Mouse (Mus musculus): ENCODE results near the gene Aurkb. TPM values are rescaled to one million over a fixed set of nuclear protein-coding genes. Genes with fewer than 3 reads are reported as not detected.

Gene Aurkb
- total and polyA plus RNA-seq, 3 experiments: 120 to 170 (median 159) TPM

DNA sequence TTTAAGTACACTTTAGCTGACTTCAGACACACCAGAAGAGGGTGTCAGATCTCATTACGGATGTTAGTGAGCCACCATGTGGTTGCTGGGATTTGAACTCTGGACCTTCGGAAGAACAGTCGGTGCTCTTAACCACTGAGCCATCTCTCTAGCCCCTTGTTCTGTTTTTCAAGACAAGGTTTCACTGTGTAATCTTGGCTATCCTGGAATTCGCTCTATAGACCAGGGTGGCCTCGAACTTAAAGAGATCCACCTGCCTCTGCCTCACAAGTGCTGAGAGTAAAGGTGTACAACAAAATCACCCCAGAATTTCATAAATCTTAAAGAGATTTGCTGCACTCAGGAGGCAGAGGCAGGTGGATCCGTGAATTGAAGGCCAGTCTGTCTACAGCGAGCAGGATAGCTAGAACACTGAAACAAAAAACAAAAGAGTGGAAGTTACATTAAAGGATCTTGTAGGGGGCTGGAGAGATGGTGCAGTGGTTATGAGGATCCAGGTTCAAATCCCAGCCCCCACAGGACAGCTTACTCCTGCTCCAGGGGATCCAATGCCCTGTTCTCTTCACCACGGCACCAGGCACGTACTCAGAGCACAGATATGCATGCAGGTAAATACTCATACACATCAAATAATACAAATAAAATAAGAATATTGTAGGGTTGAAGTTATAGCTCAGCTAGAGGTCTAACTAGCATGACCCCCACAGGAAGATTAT, 30.5 kb downstream of the Aurkb start:
- Histone ChIP-seq H3K4me3 (ENCODE audit: control insufficient read depth in 1 of 2, insufficient read depth in 1 of 2, low read depth in 2 of 2, low read length in 2 of 2) (no peak overlapping the region), H3K27me3 (ENCODE audit: control insufficient read depth in 1 of 2, insufficient read depth in 2 of 2, low read length in 2 of 2) (no peaks in the 10 kb centered on the region), H3K79me2 (ENCODE audit: control insufficient read depth, insufficient read depth, low read length, poor library complexity) (peaks cover 3% of the 10 kb centered on the region; the same call in 1 of the 2 replicates), H3K27ac (ENCODE audit: control insufficient read depth, low read depth, low read length) (no peak overlapping the region), H3K9me3 (replicated peaks; ENCODE audit: insufficient read depth, low read length) (no peaks in the 10 kb centered on the region), H3K36me3 (ENCODE audit: control insufficient read depth in 1 of 2, insufficient read depth in 2 of 2, low read length in 2 of 2) (peaks cover 0 to 3% of the 10 kb centered on the region in 2 experiments; a peak in 1 of 4 replicates), H3K4me1 (ENCODE audit: control insufficient read depth in 1 of 2, insufficient read depth in 2 of 2, low read length in 2 of 2) (peaks cover 0 to 12% of the 10 kb centered on the region in 2 experiments; a peak in 3 of 4 replicates), H3K9ac (ENCODE audit: control insufficient read depth, low read depth, low read length, poor library complexity, severe bottlenecking) (no peak overlapping the region)
- DNase-seq (ENCODE audit: low read depth, low spot score): no peak
- TF ChIP-seq KAT2A (conservative IDR thresholded peaks at IDR 0.05; ENCODE audit: low read depth, low read length) (no peak), MAFK (IDR thresholded peaks at IDR 0.05; ENCODE audit: borderline replicate concordance, low read depth, low read length) (no peak), UBTF (IDR thresholded peaks at IDR 0.05; ENCODE audit: borderline replicate concordance, insufficient read depth, low read depth, low read length) (no peak), TBP (IDR thresholded peaks at IDR 0.05; ENCODE audit: low read depth, low read length) (no peak), USF2 (IDR thresholded peaks at IDR 0.05; ENCODE audit: borderline replicate concordance in 1 of 2, insufficient read depth in 1 of 2, low read depth in 1 of 2, low read length in 2 of 2) (no peak), SMC3 (IDR thresholded peaks at IDR 0.05; ENCODE audit: low read depth, low read length) (no peak), BHLHE40 (IDR thresholded peaks at IDR 0.05; ENCODE audit: borderline replicate concordance, low read depth, low read length) (no peak), SIN3A (IDR thresholded peaks at IDR 0.05; ENCODE audit: low read length) (no peak), POLR2AphosphoS2 (IDR thresholded peaks at IDR 0.05; ENCODE audit: low read length) (no peak), ZNF384 (IDR thresholded peaks at IDR 0.05; ENCODE audit: low read depth, low read length) (no peak), HCFC1 (IDR thresholded peaks at IDR 0.05; ENCODE audit: low read depth, low read length) (no peak), MAX (IDR thresholded peaks at IDR 0.05; ENCODE audit: low read length) (no peak), POLR2A (IDR thresholded peaks at IDR 0.05; ENCODE audit: control insufficient read depth in 1 of 2, insufficient read depth in 1 of 2, low read depth in 1 of 2, low read length in 2 of 2, poor library complexity in 1 of 2) (no peak)

DNA sequence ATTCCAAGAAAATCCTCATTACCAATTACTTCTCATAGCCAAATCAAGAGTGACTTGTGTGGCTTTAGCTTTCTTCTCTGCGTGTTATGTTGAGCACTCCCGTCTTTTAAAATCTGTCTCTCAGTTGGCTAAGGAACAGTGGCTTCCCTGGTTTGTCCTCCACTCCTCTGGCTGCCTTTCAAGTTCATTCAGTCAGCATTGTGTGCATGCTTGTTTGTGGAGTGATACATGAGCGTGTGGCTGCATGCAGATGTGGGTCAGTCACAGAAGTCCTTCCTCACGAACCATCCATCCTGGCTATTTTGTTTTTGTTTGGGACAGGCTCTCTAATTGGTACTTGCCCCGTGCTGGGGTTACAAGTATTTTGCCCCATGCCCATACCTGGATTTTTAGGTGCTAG, 31.1 kb downstream of the Aurkb start:
- Histone ChIP-seq H3K79me2 (ENCODE audit: control insufficient read depth, insufficient read depth, low read length, poor library complexity) (no peaks in the 10 kb centered on the region), H3K4me1 (ENCODE audit: control insufficient read depth in 1 of 2, insufficient read depth in 2 of 2, low read length in 2 of 2) (peaks cover 0 to 12% of the 10 kb centered on the region in 2 experiments; a peak in 3 of 4 replicates), H3K36me3 (ENCODE audit: control insufficient read depth in 1 of 2, insufficient read depth in 2 of 2, low read length in 2 of 2) (peaks cover 0 to 3% of the 10 kb centered on the region in 2 experiments; a peak in 1 of 4 replicates), H3K9ac (ENCODE audit: control insufficient read depth, low read depth, low read length, poor library complexity, severe bottlenecking) (no peak overlapping the region), H3K27me3 (ENCODE audit: control insufficient read depth in 1 of 2, insufficient read depth in 2 of 2, low read length in 2 of 2) (no peaks in the 10 kb centered on the region), H3K9me3 (replicated peaks; ENCODE audit: insufficient read depth, low read length) (no peaks in the 10 kb centered on the region), H3K4me3 (ENCODE audit: control insufficient read depth in 1 of 2, insufficient read depth in 1 of 2, low read depth in 2 of 2, low read length in 2 of 2) (no peak overlapping the region), H3K27ac (ENCODE audit: control insufficient read depth, low read depth, low read length) (no peak overlapping the region)
- no peak for DNase-seq (ENCODE audit: low read depth, low spot score)
- TF ChIP-seq GABPA (IDR thresholded peaks at IDR 0.05; ENCODE audit: low read depth, low read length): no peak
- TF ChIP-seq CHD2 (IDR thresholded peaks at IDR 0.05; ENCODE audit: low read length): no peak

Data from MEL (cell line).